Mouse (Mus musculus): ENCODE measurements around the gene Rasa1. TPM values are rescaled to one million over a fixed set of nuclear protein-coding genes. Genes with fewer than 3 reads are reported as not detected.
A peak's percentile ranks its signal among the peaks of the same experiment; 100 is the strongest.

Rasa1 gene
- 21.9 and 22.8 TPM in 2 replicates for polyA plus RNA-seq (2015; fragmentation: Nextera tagmentation; extraction: Ambion mirVana)

- Histone ChIP-seq H3K27me3 (ENCODE audit: control insufficient read depth, insufficient read depth, low read length) (no peaks in the 10 kb centered on the region), H3K36me3 (ENCODE audit: control insufficient read depth, insufficient read depth, low read length) (no peaks in the 10 kb centered on the region), H3K9me3 (ENCODE audit: control insufficient read depth, low read length) (no peaks in the 10 kb centered on the region), H3K4me1 (replicated peaks; ENCODE audit: control insufficient read depth, insufficient read depth) (no peaks in the 10 kb centered on the region), H3K9ac (ENCODE audit: low read length) (peak within 1 kb of the TSS; percentile 96), H3K27ac (replicated peaks) (peak within 1 kb of the TSS; percentile 99), H3K4me2 (replicated peaks; ENCODE audit: low read depth) (peak within 1 kb of the TSS; percentile 69), H3K4me3 (ENCODE audit: low read depth, low read length) (peak within 1 kb of the TSS; percentile 98)
- under 1% methylated on average over 68 of the region's 97 CpGs for WGBS
- ATAC-seq (ENCODE audit: low FRiP score, low TSS enrichment) (peak; percentile 99), DNase-seq (ENCODE audit: low spot score) (peak; percentile 100)
- TF ChIP-seq EP300 (optimal IDR thresholded peaks at IDR 0.05) (no peak), CTCF (IDR thresholded peaks at IDR 0.05; ENCODE audit: low read depth) (no peak; the same call in 1 of the 2 replicates)
Observed at GRCm38 (mm10) chr13:85288843-85289713, at the start of gene Rasa1. Rasa1 (minus strand) TSS chr13:85289130.

DNA sequence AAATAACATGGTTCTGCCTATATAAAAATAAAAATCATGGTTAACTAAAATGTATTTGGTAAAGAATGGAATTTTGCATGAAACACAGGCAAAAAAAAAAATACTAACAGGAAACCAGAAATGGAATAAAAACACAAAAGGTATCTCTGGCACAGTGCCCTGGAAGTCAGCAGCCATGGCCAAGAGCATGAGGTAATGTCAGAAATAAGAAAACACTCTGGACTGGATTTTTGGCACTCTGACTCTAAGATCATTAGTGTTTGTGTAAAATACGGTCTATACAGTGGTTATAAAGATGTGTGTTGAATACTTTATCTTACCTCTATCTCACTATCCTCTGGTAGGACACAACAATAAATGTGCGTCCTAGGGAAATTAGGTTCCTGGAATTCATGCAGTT is 22.6 kb upstream of the Rasa1 start:
- TF ChIP-seq EP300 (optimal IDR thresholded peaks at IDR 0.05) = no peak
- no peak for TF ChIP-seq CTCF (IDR thresholded peaks at IDR 0.05; ENCODE audit: low read depth)
- H3K36me3 ChIP-seq (ENCODE audit: control insufficient read depth, insufficient read depth, low read length) = no peaks in the 10 kb centered on the region
- 65% methylated on average over 2 of the region's 2 CpGs for WGBS
- ATAC-seq (ENCODE audit: low FRiP score, low TSS enrichment) = no peak
- no peaks in the 10 kb centered on the region for H3K27me3 ChIP-seq (ENCODE audit: control insufficient read depth, insufficient read depth, low read length)
- no peak overlapping the region for H3K9ac ChIP-seq (ENCODE audit: low read length)
- no peaks in the 10 kb centered on the region for H3K9me3 ChIP-seq (ENCODE audit: control insufficient read depth, low read length)
- no peak for DNase-seq (ENCODE audit: low spot score)
- no peak overlapping the region for H3K4me3 ChIP-seq (ENCODE audit: low read depth, low read length)
- no peaks in the 10 kb centered on the region for H3K4me1 ChIP-seq (replicated peaks; ENCODE audit: control insufficient read depth, insufficient read depth)
- H3K27ac ChIP-seq (replicated peaks) = no peak overlapping the region
- no peak overlapping the region for H3K4me2 ChIP-seq (replicated peaks; ENCODE audit: low read depth)

- 40% methylated on average over 5 of the region's 5 CpGs for WGBS
- no peaks in the 10 kb centered on the region for H3K36me3 ChIP-seq (ENCODE audit: control insufficient read depth, insufficient read depth, low read length)
- DNase-seq (ENCODE audit: low spot score) (no peak), ATAC-seq (ENCODE audit: low FRiP score, low TSS enrichment) (no peak)
- H3K4me2 ChIP-seq (replicated peaks; ENCODE audit: low read depth) = no peak overlapping the region
- H3K27me3 ChIP-seq (ENCODE audit: control insufficient read depth, insufficient read depth, low read length) = no peaks in the 10 kb centered on the region
- H3K9me3 ChIP-seq (ENCODE audit: control insufficient read depth, low read length) = no peaks in the 10 kb centered on the region
- H3K4me3 ChIP-seq (ENCODE audit: low read depth, low read length) = no peak overlapping the region
- no peak overlapping the region for H3K9ac ChIP-seq (ENCODE audit: low read length)
- no peak overlapping the region for H3K27ac ChIP-seq (replicated peaks)
- no peak for TF ChIP-seq EP300 (optimal IDR thresholded peaks at IDR 0.05)
- TF ChIP-seq CTCF (IDR thresholded peaks at IDR 0.05; ENCODE audit: low read depth) = no peak
- no peaks in the 10 kb centered on the region for H3K4me1 ChIP-seq (replicated peaks; ENCODE audit: control insufficient read depth, insufficient read depth)
Observed at GRCm38 (mm10) chr13:85310968-85311367, 22.0 kb upstream of the Rasa1 start.

DNA sequence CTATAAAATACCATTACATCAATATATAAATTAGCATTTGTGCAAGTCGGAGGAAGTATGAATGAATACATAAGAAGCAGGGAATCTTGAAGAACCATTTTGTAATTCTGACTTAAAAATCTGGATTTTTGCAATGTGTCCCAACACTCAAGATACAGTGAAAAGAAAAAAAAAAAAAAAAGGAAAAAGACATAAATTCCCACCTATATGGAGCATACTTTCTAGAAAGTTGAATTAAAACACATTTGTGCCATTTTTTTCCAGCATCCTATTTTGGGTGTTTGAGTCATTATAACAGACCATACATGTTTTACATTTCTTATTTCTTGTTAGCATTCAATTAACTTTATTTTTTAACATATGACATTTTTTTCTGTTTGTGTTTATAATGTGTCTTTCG is 21.6 kb upstream of the Rasa1 start:
- Histone ChIP-seq H3K27me3 (ENCODE audit: control insufficient read depth, insufficient read depth, low read length) (no peaks in the 10 kb centered on the region), H3K4me1 (replicated peaks; ENCODE audit: control insufficient read depth, insufficient read depth) (no peaks in the 10 kb centered on the region), H3K9ac (ENCODE audit: low read length) (no peak overlapping the region), H3K36me3 (ENCODE audit: control insufficient read depth, insufficient read depth, low read length) (no peaks in the 10 kb centered on the region), H3K4me2 (replicated peaks; ENCODE audit: low read depth) (no peak overlapping the region), H3K9me3 (ENCODE audit: control insufficient read depth, low read length) (no peaks in the 10 kb centered on the region), H3K4me3 (ENCODE audit: low read depth, low read length) (no peak overlapping the region), H3K27ac (replicated peaks) (no peak overlapping the region)
- DNase-seq (ENCODE audit: low spot score) (no peak), ATAC-seq (ENCODE audit: low FRiP score, low TSS enrichment) (no peak)
- 85% methylated on average over 2 of the region's 2 CpGs for WGBS
- TF ChIP-seq CTCF (IDR thresholded peaks at IDR 0.05; ENCODE audit: low read depth) = no peak
- no peak for TF ChIP-seq EP300 (optimal IDR thresholded peaks at IDR 0.05)

DNA sequence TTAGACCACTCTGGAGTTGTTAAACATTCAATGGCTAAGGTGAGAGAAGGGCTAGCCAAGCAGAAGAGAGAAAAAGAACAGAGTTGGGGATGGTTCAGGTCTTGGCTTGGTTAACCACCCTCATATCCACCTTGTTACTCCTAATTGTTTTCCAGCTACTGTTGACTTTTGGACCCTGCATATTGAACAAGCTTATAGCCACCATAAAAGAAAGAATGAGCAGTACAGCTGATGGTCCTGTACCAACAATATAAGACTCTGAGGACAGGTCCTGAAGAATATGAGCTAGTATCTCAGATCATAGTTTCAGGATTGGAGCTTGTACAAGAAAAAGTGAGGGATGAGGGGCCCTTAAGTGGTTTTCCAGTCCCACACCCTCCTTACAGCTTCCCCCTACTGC is 17.1 kb upstream of the Rasa1 start:
- Histone ChIP-seq H3K27me3 (ENCODE audit: control insufficient read depth, insufficient read depth, low read length) (no peaks in the 10 kb centered on the region), H3K4me2 (replicated peaks; ENCODE audit: low read depth) (no peak overlapping the region), H3K4me3 (ENCODE audit: low read depth, low read length) (no peak overlapping the region), H3K9me3 (ENCODE audit: control insufficient read depth, low read length) (no peaks in the 10 kb centered on the region), H3K36me3 (ENCODE audit: control insufficient read depth, insufficient read depth, low read length) (no peaks in the 10 kb centered on the region), H3K27ac (replicated peaks) (no peak overlapping the region), H3K4me1 (replicated peaks; ENCODE audit: control insufficient read depth, insufficient read depth) (no peaks in the 10 kb centered on the region), H3K9ac (ENCODE audit: low read length) (no peak overlapping the region)
- DNase-seq (ENCODE audit: low spot score) (no peak), ATAC-seq (ENCODE audit: low FRiP score, low TSS enrichment) (no peak)
- TF ChIP-seq EP300 (optimal IDR thresholded peaks at IDR 0.05) (no peak), CTCF (IDR thresholded peaks at IDR 0.05; ENCODE audit: low read depth) (no peak)

GRCm38 (mm10) chr13:85290651-85291050 is 1.7 kb upstream of the Rasa1 start:
- no peak for DNase-seq (ENCODE audit: low spot score)
- no peak overlapping the region for H3K9ac ChIP-seq (ENCODE audit: low read length)
- H3K9me3 ChIP-seq (ENCODE audit: control insufficient read depth, low read length) = no peaks in the 10 kb centered on the region
- H3K4me3 ChIP-seq (ENCODE audit: low read depth, low read length) = no peak overlapping the region
- peak overlapping the region; percentile 11; the same call in 1 of the 2 replicates for H3K4me2 ChIP-seq (replicated peaks; ENCODE audit: low read depth)
- no peaks in the 10 kb centered on the region for H3K27me3 ChIP-seq (ENCODE audit: control insufficient read depth, insufficient read depth, low read length)
- H3K4me1 ChIP-seq (replicated peaks; ENCODE audit: control insufficient read depth, insufficient read depth) = no peaks in the 10 kb centered on the region
- no peaks in the 10 kb centered on the region for H3K36me3 ChIP-seq (ENCODE audit: control insufficient read depth, insufficient read depth, low read length)
- TF ChIP-seq CTCF (IDR thresholded peaks at IDR 0.05; ENCODE audit: low read depth) = no peak
- no peak for TF ChIP-seq EP300 (optimal IDR thresholded peaks at IDR 0.05)
- no peak for ATAC-seq (ENCODE audit: low FRiP score, low TSS enrichment)
- no peak overlapping the region for H3K27ac ChIP-seq (replicated peaks)
- WGBS = 57% methylated on average over 1 of the region's 1 CpGs
